Mouse (Mus musculus) spleen, adult 2 months (tissue): Measurements from ENCODE around the gene Nt5m. TPM values are rescaled to one million over a fixed set of nuclear protein-coding genes. Genes with fewer than 3 reads are reported as not detected.

Experiments used
- DNase-seq, 2 experiments: peaks; one replicate each; pipeline versions ENCODE4 v3.0.0 to v3.0.0-alpha.2; 2012 to 2021; ENCODE audit warnings: low spot score in 2 of 2, low read depth in 1 of 2
- H3K27ac ChIP-seq: fragments of 200-500 bp; 2 replicates; pipeline ENCODE4 v1.5.1; 2012; ENCODE audit warnings: low read length, inconsistent platforms; ENCODE audit not compliant: insufficient read depth
- H3K27me3 ChIP-seq: fragments of 200-500 bp; 2 replicates; pipeline ENCODE4 v1.6.1; 2012; ENCODE audit warnings: mild to moderate bottlenecking, moderate library complexity, low read length, inconsistent platforms; ENCODE audit not compliant: control insufficient read depth, insufficient read depth
- H3K36me3 ChIP-seq: fragments of 200-500 bp; 2 replicates; pipeline ENCODE4 v1.6.1; 2012; ENCODE audit warnings: mild to moderate bottlenecking, low read length, inconsistent platforms; ENCODE audit not compliant: control insufficient read depth, insufficient read depth
- H3K4me1 ChIP-seq: fragments of 200-500 bp; 2 replicates; pipeline ENCODE4 v1.6.1; 2011; ENCODE audit warnings: inconsistent platforms; ENCODE audit not compliant: control insufficient read depth, insufficient read depth, insufficient read length
- H3K4me3 ChIP-seq: fragments of 200-500 bp; 2 replicates; pipeline ENCODE4 v1.5.1; 2011; ENCODE audit warnings: mild to moderate bottlenecking, inconsistent platforms; ENCODE audit not compliant: insufficient read depth, insufficient read length; ENCODE audit errors: extremely low read depth
- CTCF ChIP-seq: fragments of 200-500 bp; IDR thresholded peaks from 2 replicates; pipeline ENCODE4 v1.5.1; 2011; ENCODE audit warnings: mild to moderate bottlenecking, inconsistent platforms; ENCODE audit not compliant: insufficient read depth, insufficient read length, insufficient replicate concordance; ENCODE audit errors: extremely low read depth
- POLR2A ChIP-seq: fragments of 200-500 bp; IDR thresholded peaks from 2 replicates; pipeline ENCODE4 v1.6.1; 2011; ENCODE audit warnings: low read depth, low read length, inconsistent platforms
- WGBS: fragments of 180-500 bp; shearing (Covaris S2); methylation state at CpG from one replicate; pipeline ENCODE4 v1.1.7; 2018; 5-methylcytosine and 5-hydroxymethylcytosine counted together
- polyA plus RNA-seq: library from polyadenylated mRNA; depleted of rRNA; stranded (reverse); fragments of >200 nt; gene quantifications from 2 replicates; pipeline ENCODE4 v1.2.3, GENCODE M21; 2012

Nt5m gene
- polyA plus RNA-seq, 1 experiment = 16.7 TPM

DNA sequence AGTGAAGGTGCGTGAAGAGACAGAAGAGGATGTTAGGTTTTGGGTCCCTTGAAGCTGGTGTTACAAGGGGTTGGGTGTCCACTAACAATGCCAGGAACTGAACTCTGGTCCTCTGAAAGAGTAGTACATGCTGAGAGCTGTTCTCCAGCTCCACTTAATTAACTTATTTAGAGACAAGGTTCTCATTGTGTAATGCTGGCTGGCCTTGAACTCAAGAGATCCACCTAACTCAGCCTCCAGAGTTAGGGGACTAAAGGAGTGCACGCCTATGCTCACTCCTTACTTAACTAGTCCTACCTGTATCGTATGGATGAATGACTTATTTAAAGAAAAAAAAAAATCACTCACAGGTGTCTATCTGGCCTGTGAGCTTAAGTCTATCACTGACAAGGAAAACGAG lies 821 bp upstream of the Nt5m start:
- 52% methylated on average over 4 of the region's 4 CpGs for WGBS
- peaks cover 8% of the 10 kb centered on the region; the same call in 1 of the 2 replicates for H3K36me3 ChIP-seq
- H3K4me3 ChIP-seq = no peak overlapping the region
- H3K27me3 ChIP-seq = no peaks in the 10 kb centered on the region
- TF ChIP-seq POLR2A (no peak), CTCF (no peak)
- peaks cover 3% of the 10 kb centered on the region for H3K4me1 ChIP-seq
- no peak overlapping the region for H3K27ac ChIP-seq
- no peak for DNase-seq

GRCm38 (mm10) chr11:59839459-59840126 lies 346 bp downstream of the Nt5m start, which contains the start of gene Cops3:
Gene Cops3, minus strand, starts transcription at chr11:59839838.
- TF ChIP-seq CTCF (no peak), POLR2A (peak; percentile 21)
- peaks cover 3% of the 10 kb centered on the region for H3K4me1 ChIP-seq
- H3K27ac ChIP-seq = peak within 1 kb of the TSS; percentile 99
- peaks cover 5% of the 10 kb centered on the region; the same call in 1 of the 2 replicates for H3K36me3 ChIP-seq
- WGBS = under 1% methylated on average over 40 of the region's 43 CpGs
- peak within 1 kb of the TSS; percentile 100 for H3K4me3 ChIP-seq
- no peaks in the 10 kb centered on the region for H3K27me3 ChIP-seq
- peak; percentile 96 for DNase-seq

- TF ChIP-seq POLR2A = no peak
- TF ChIP-seq CTCF = no peak
- 96% methylated on average over 11 of the region's 11 CpGs for WGBS
- Histone ChIP-seq H3K4me1 (peaks cover 2% of the 10 kb centered on the region), H3K36me3 (no peaks in the 10 kb centered on the region), H3K4me3 (no peak overlapping the region), H3K27me3 (no peaks in the 10 kb centered on the region), H3K27ac (no peak overlapping the region)
- no peak for DNase-seq
Measured at GRCm38 (mm10) chr11:59846311-59846710, 7.1 kb downstream of the Nt5m start.

GRCm38 (mm10) chr11:59847131-59847530 lies 7.9 kb downstream of the Nt5m start:
- 10% methylated on average over 2 of the region's 2 CpGs for WGBS
- Histone ChIP-seq H3K27me3 (no peaks in the 10 kb centered on the region), H3K36me3 (no peaks in the 10 kb centered on the region), H3K27ac (no peak overlapping the region), H3K4me1 (peaks cover 2% of the 10 kb centered on the region), H3K4me3 (no peak overlapping the region)
- DNase-seq = peak; percentile 45 to 55
- TF ChIP-seq CTCF (peak; percentile 45; the same call in 1 of the 2 replicates), POLR2A (no peak)

GRCm38 (mm10) chr11:59847891-59848884 lies 8.9 kb downstream of the Nt5m start:
- H3K4me3 ChIP-seq = peak overlapping the region; percentile 99
- H3K27me3 ChIP-seq = no peaks in the 10 kb centered on the region
- under 1% methylated on average over 69 of the region's 69 CpGs for WGBS
- peak in 1 of 2 experiments; percentile 74 for DNase-seq
- no peaks in the 10 kb centered on the region for H3K36me3 ChIP-seq
- TF ChIP-seq POLR2A (peak; percentile 8; the same call in 1 of the 2 replicates), CTCF (no peak)
- H3K4me1 ChIP-seq = peaks cover 2% of the 10 kb centered on the region
- H3K27ac ChIP-seq = peak overlapping the region; percentile 84

DNA sequence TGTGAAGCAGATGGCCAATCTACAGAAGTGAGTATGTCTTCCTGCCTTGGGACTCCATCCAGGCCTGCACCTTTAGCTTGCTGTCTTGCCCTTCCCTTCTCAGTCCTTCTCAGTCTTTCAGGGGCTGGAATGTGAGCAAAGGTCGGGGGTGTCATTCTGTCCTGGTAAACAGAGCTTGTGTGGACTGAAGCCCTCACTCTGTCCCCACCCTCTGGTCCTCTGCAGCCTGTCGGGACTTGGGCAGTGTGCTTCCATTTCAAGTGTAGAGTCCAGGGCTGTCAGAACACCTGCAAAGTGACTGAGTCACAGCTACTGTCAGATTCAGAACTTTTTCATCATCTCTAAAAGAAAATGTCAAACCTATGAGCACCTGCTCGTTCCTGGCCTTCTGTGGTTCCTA lies 13.6 kb downstream of the Nt5m start:
- Histone ChIP-seq H3K4me3 (no peak overlapping the region), H3K36me3 (no peaks in the 10 kb centered on the region; the same call in 1 of the 2 replicates), H3K27me3 (no peaks in the 10 kb centered on the region), H3K4me1 (no peaks in the 10 kb centered on the region; the same call in none of the 2 replicates), H3K27ac (no peak overlapping the region)
- no peak for DNase-seq
- 82% methylated on average over 3 of the region's 3 CpGs for WGBS
- no peak for TF ChIP-seq CTCF
- TF ChIP-seq POLR2A = no peak

DNA sequence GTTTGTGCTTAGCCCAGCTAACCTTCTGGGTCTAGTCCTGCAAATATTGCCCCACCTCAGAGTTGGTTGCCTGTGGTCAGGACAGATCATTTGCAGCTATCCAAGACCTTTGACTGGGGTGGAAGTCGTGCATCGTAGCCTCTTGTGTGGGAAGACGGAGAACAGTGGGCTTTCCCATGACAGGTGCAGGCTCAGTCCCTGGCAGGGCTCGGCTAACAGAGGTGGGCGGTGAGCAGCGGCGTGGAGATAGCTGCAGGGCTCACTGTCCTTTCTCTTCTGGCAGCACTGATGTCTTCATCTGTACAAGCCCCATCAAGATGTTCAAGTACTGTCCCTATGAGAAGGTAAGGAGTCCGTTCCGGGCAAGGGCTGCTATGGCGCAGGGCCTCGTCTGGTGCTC lies 21.2 kb downstream of the Nt5m start:
- TF ChIP-seq POLR2A = no peak
- no peak for TF ChIP-seq CTCF
- 92% methylated on average over 11 of the region's 11 CpGs for WGBS
- H3K4me1 ChIP-seq = no peaks in the 10 kb centered on the region
- H3K27ac ChIP-seq = no peak overlapping the region
- no peak for DNase-seq
- no peaks in the 10 kb centered on the region; the same call in 1 of the 2 replicates for H3K36me3 ChIP-seq
- no peaks in the 10 kb centered on the region for H3K27me3 ChIP-seq
- H3K4me3 ChIP-seq = no peak overlapping the region
